Mouse (Mus musculus) kidney, adult 2 months (tissue): ENCODE results near the gene Cacng4.

Source experiments
- CTCF ChIP-seq: fragments of 200-500 bp; conservative IDR thresholded peaks from 2 replicates; pipeline ENCODE4 v1.5.1; 2011; ENCODE audit warnings: low read depth, mild to moderate bottlenecking, control low read depth, low read length, moderate library complexity, mixed read lengths; ENCODE audit not compliant: insufficient read depth, insufficient read length
- POLR2A ChIP-seq: fragments of 200-500 bp; IDR thresholded peaks from one replicate; pipeline ENCODE4 v1.6.1; 2011; ENCODE audit warnings: low read depth, low read length, control low read depth

DNA sequence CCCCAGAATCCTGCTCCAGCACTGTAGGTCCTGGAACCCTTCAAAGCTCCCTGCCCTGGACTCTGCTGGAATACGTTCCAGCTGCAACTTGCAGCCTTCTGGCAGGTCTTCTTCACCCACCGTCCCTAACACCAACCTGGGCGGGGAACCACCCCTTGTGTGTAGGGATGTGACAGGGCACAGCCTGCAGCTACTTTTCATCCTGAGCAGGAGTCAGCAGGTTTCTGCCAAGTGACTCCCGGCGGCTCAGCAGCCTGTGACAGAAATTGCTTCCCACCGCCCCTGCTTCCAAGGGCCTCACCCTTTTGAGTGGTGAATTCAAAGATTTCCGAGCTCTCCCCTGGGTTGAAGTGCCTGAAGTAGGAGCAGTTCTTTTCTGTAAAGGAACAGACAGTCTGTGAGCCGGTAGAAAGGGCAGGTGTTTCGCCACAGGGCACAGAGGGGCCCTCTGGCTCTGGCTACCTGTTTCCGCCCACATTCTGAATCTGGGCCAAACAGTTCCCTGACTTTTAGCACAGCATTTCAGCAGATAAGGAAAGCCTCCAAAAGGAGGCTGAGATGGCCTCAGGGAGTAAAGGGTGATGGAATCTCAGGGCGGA lies 88.8 kb downstream of the Cacng4 start:
- TF ChIP-seq CTCF (no peak), POLR2A (no peak)
